Mouse (Mus musculus) MEL (cell line): ENCODE results near the gene Bphl. TPM values are rescaled to one million over a fixed set of nuclear protein-coding genes. Genes with fewer than 3 reads are reported as not detected.

ENCODE experiments used
- DNase-seq: peaks from one replicate; pipeline ENCODE4 v3.0.0; 2011; ENCODE audit warnings: low read depth, low spot score
- H3K27ac ChIP-seq: 2 replicates; pipeline ENCODE4 v1.5.1; 2012; ENCODE audit warnings: low read depth, mild to moderate bottlenecking, control low read depth, low read length, moderate library complexity; ENCODE audit not compliant: control insufficient read depth
- H3K27me3 ChIP-seq, 2 experiments: fragments of 150-350 bp in 1 of 2; sonication (generic) in 1 of 2; 2 replicates each; pipeline ENCODE4 v1.6.1; 2012; ENCODE audit warnings: low read length in 2 of 2, mild to moderate bottlenecking in 2 of 2, improper control_type of control experiment in 1 of 2, moderate library complexity in 1 of 2; ENCODE audit not compliant: insufficient read depth in 2 of 2, control insufficient read depth in 1 of 2
- H3K36me3 ChIP-seq, 2 experiments: 2 replicates each; pipeline ENCODE4 v1.6.1; 2012 to 2014; ENCODE audit warnings: low read length in 2 of 2, improper control_type of control experiment in 1 of 2, inconsistent platforms in 1 of 2, mild to moderate bottlenecking in 1 of 2; ENCODE audit not compliant: insufficient read depth in 2 of 2, control insufficient read depth in 1 of 2
- H3K4me1 ChIP-seq, 2 experiments: fragments of 150-350 bp in 1 of 2; sonication (generic) in 1 of 2; 2 replicates each; pipeline ENCODE4 v1.6.1; 2012; ENCODE audit warnings: low read length in 2 of 2, improper control_type of control experiment in 1 of 2, mild to moderate bottlenecking in 1 of 2; ENCODE audit not compliant: insufficient read depth in 2 of 2, control insufficient read depth in 1 of 2
- H3K4me3 ChIP-seq, 2 experiments: fragments of 150-350 bp in 1 of 2; sonication (generic) in 1 of 2; 2 replicates each; pipeline ENCODE4 v1.5.1; 2012; ENCODE audit warnings: low read depth in 2 of 2, low read length in 2 of 2, mild to moderate bottlenecking in 2 of 2, moderate library complexity in 2 of 2, control low read depth in 1 of 2, improper control_type of control experiment in 1 of 2; ENCODE audit not compliant: control insufficient read depth in 1 of 2, insufficient read depth in 1 of 2
- H3K79me2 ChIP-seq: 2 replicates; pipeline ENCODE4 v1.6.1; 2012; ENCODE audit warnings: mild to moderate bottlenecking, low read length, moderate library complexity; ENCODE audit not compliant: control insufficient read depth, poor library complexity, insufficient read depth
- H3K9ac ChIP-seq: 2 replicates; pipeline ENCODE4 v1.6.1; 2012; ENCODE audit warnings: low read depth, mild to moderate bottlenecking, control low read depth, low read length, moderate library complexity; ENCODE audit not compliant: control insufficient read depth, poor library complexity, severe bottlenecking
- H3K9me3 ChIP-seq: fragments of 150-350 bp; sonication (generic); replicated peaks from 2 replicates; pipeline ENCODE4 v1.6.1; 2012; ENCODE audit warnings: mild to moderate bottlenecking, low read length, improper control_type of control experiment, moderate library complexity; ENCODE audit not compliant: insufficient read depth
- BHLHE40 ChIP-seq: IDR thresholded peaks from 2 replicates; pipeline ENCODE4 v1.6.1; 2012; ENCODE audit warnings: low read depth, mild to moderate bottlenecking, inconsistent platforms, low read length, improper control_type of control experiment, borderline replicate concordance
- CHD1 ChIP-seq: IDR thresholded peaks from 2 replicates; pipeline ENCODE4 v1.6.1; 2012; ENCODE audit warnings: low read depth, mild to moderate bottlenecking, inconsistent platforms, low read length, improper control_type of control experiment
- CHD2 ChIP-seq: IDR thresholded peaks from 2 replicates; pipeline ENCODE4 v1.6.1; 2011; ENCODE audit warnings: low read length, improper control_type of control experiment
- ELF1 ChIP-seq: IDR thresholded peaks from 2 replicates; pipeline ENCODE4 v1.6.1; 2014; ENCODE audit warnings: low read depth, mild to moderate bottlenecking, inconsistent platforms, low read length, improper control_type of control experiment, moderate library complexity
- EP300 ChIP-seq, 2 experiments: IDR thresholded peaks; 2 replicates each; pipeline ENCODE4 v1.6.1; 2011; ENCODE audit warnings: improper control_type of control experiment in 2 of 2, low read length in 2 of 2, low read depth in 1 of 2, mild to moderate bottlenecking in 1 of 2
- ETS1 ChIP-seq: IDR thresholded peaks from 2 replicates; pipeline ENCODE4 v1.6.1; 2012; ENCODE audit warnings: low read depth, mild to moderate bottlenecking, inconsistent platforms, low read length, improper control_type of control experiment, moderate library complexity
- GABPA ChIP-seq: IDR thresholded peaks from 2 replicates; pipeline ENCODE4 v1.6.1; 2012; ENCODE audit warnings: low read depth, mild to moderate bottlenecking, inconsistent platforms, low read length, improper control_type of control experiment, moderate library complexity
- GATA1 ChIP-seq: IDR thresholded peaks from 2 replicates; pipeline ENCODE4 v1.6.1; 2011; ENCODE audit warnings: low read depth, low read length, improper control_type of control experiment
- HCFC1 ChIP-seq: IDR thresholded peaks from 2 replicates; pipeline ENCODE4 v1.6.1; 2012; ENCODE audit warnings: low read depth, mild to moderate bottlenecking, inconsistent platforms, low read length, improper control_type of control experiment, moderate library complexity
- KAT2A ChIP-seq: conservative IDR thresholded peaks from 2 replicates; pipeline ENCODE4 v1.6.1; 2012; ENCODE audit warnings: low read depth, low read length, improper control_type of control experiment, inconsistent platforms
- MAX ChIP-seq: IDR thresholded peaks from 2 replicates; pipeline ENCODE4 v1.6.1; 2011; ENCODE audit warnings: low read length, improper control_type of control experiment
- MXI1 ChIP-seq: IDR thresholded peaks from 2 replicates; pipeline ENCODE4 v1.6.1; 2011; ENCODE audit warnings: mild to moderate bottlenecking, low read depth, low read length, improper control_type of control experiment
- MYB ChIP-seq: IDR thresholded peaks from 2 replicates; pipeline ENCODE4 v1.6.1; 2011; ENCODE audit warnings: mild to moderate bottlenecking, low read depth, low read length, improper control_type of control experiment
- NELFE ChIP-seq: IDR thresholded peaks from 2 replicates; pipeline ENCODE4 v1.6.1; 2011; ENCODE audit warnings: low read depth, low read length, improper control_type of control experiment
- NRF1 ChIP-seq: IDR thresholded peaks from 2 replicates; pipeline ENCODE4 v1.6.1; 2014; ENCODE audit warnings: low read depth, mild to moderate bottlenecking, inconsistent platforms, low read length, improper control_type of control experiment, moderate library complexity; ENCODE audit not compliant: poor library complexity, insufficient read depth, severe bottlenecking
- POLR2AphosphoS2 ChIP-seq: IDR thresholded peaks from 2 replicates; pipeline ENCODE4 v1.6.1; 2011; ENCODE audit warnings: low read length, improper control_type of control experiment
- RCOR1 ChIP-seq: IDR thresholded peaks from 2 replicates; pipeline ENCODE4 v1.6.1; 2012; ENCODE audit warnings: low read depth, mild to moderate bottlenecking, inconsistent platforms, low read length, improper control_type of control experiment
- TBP ChIP-seq: IDR thresholded peaks from 2 replicates; pipeline ENCODE4 v1.8.0; 2011; ENCODE audit warnings: low read depth, low read length, improper control_type of control experiment
- TCF12 ChIP-seq: IDR thresholded peaks from 2 replicates; pipeline ENCODE4 v1.6.1; 2014; ENCODE audit warnings: low read depth, mild to moderate bottlenecking, inconsistent platforms, low read length, improper control_type of control experiment, moderate library complexity
- UBTF ChIP-seq: IDR thresholded peaks from 2 replicates; pipeline ENCODE4 v1.6.1; 2012; ENCODE audit warnings: low read depth, mild to moderate bottlenecking, inconsistent platforms, low read length, improper control_type of control experiment, moderate library complexity, borderline replicate concordance; ENCODE audit not compliant: insufficient read depth
- USF1 ChIP-seq: IDR thresholded peaks from 2 replicates; pipeline ENCODE4 v1.6.1; 2014; ENCODE audit warnings: low read depth, mild to moderate bottlenecking, inconsistent platforms, low read length, improper control_type of control experiment, moderate library complexity
- ZKSCAN1 ChIP-seq: IDR thresholded peaks from 2 replicates; pipeline ENCODE4 v1.6.1; 2012; ENCODE audit warnings: low read depth, mild to moderate bottlenecking, inconsistent platforms, low read length, improper control_type of control experiment, moderate library complexity
- ZNF384 ChIP-seq: IDR thresholded peaks from 2 replicates; pipeline ENCODE4 v1.6.1; 2012; ENCODE audit warnings: low read depth, mild to moderate bottlenecking, inconsistent platforms, low read length, improper control_type of control experiment
- polyA plus RNA-seq, 2 experiments: library from polyadenylated mRNA; stranded (reverse) in 1 of 2; unstranded in 1 of 2; fragments of >175 nt in 1 of 2; fragments of >200 nt in 1 of 2; gene quantifications; 2 replicates each; pipeline versions ENCODE4 v1.2.1 to v1.2.4; 2012; ENCODE audit warnings: low replicate concordance in 2 of 2, low read depth in 1 of 2; ENCODE audit not compliant: insufficient read length in 2 of 2, insufficient read depth in 1 of 2, missing spikeins in 1 of 2
- total RNA-seq: library from RNA; depleted of rRNA; stranded (reverse); fragments of 300-350 nt; gene quantifications from 2 replicates; pipeline ENCODE4 v1.2.3, GENCODE M21; 2012

Gene Bphl
- total and polyA plus RNA-seq, 3 experiments = 6.5 to 7.7 TPM; not detected in 1

GRCm38 (mm10) chr13:34119406-34119805 lies 82.0 kb downstream of the Bphl start:
- Histone ChIP-seq H3K9ac (no peak overlapping the region), H3K27me3 (no peaks in the 10 kb centered on the region), H3K4me1 (peaks cover 50 to 58% of the 10 kb centered on the region in 2 experiments), H3K79me2 (no peaks in the 10 kb centered on the region), H3K36me3 (peaks cover 0 to 52% of the 10 kb centered on the region in 2 experiments; a peak in 2 of 4 replicates), H3K27ac (peak overlapping the region; percentile 67), H3K4me3 (peak overlapping the region in 1 of 2 experiments; percentile 4; a peak in 1 of 4 replicates), H3K9me3 (no peaks in the 10 kb centered on the region)
- peak; percentile 68 for DNase-seq
- 0 out of 2 replicates have a peak, but pooled peaks have one; percentile 20 for TF ChIP-seq RCOR1
- TF ChIP-seq MYB = 0 out of 2 replicates have a peak, but pooled peaks have one; percentile 25
- no peak for TF ChIP-seq CHD2
- peak; percentile 55 to 61; a peak in 3 of 4 replicates for TF ChIP-seq EP300 (IDR thresholded peaks at IDR 0.05; ENCODE audit: low read depth in 1 of 2, low read length in 2 of 2)
- TF ChIP-seq NELFE = no peak
- no peak for TF ChIP-seq CHD1
- peak; percentile 91 for TF ChIP-seq TCF12
- peak; percentile 86 for TF ChIP-seq ETS1
- 0 out of 2 replicates have a peak, but pooled peaks have one; percentile 18 for TF ChIP-seq MXI1
- no peak for TF ChIP-seq HCFC1
- peak; percentile 72 for TF ChIP-seq GATA1

- H3K27me3 ChIP-seq = no peaks in the 10 kb centered on the region
- no peaks in the 10 kb centered on the region for H3K79me2 ChIP-seq
- H3K9me3 ChIP-seq = no peaks in the 10 kb centered on the region
- no peak for DNase-seq
- no peak overlapping the region for H3K9ac ChIP-seq
- peaks cover 0 to 48% of the 10 kb centered on the region in 2 experiments; a peak in 2 of 4 replicates for H3K36me3 ChIP-seq
- H3K4me1 ChIP-seq = peaks cover 44 to 52% of the 10 kb centered on the region in 2 experiments
- H3K27ac ChIP-seq = peak overlapping the region; percentile 22; the same call in 1 of the 2 replicates
- H3K4me3 ChIP-seq = no peak overlapping the region
- TF ChIP-seq MYB (no peak), NRF1 (no peak), KAT2A (no peak), EP300 (IDR thresholded peaks at IDR 0.05; ENCODE audit: low read depth in 1 of 2, low read length in 2 of 2) (no peak), USF1 (no peak), GABPA (no peak), ZNF384 (no peak), GATA1 (no peak), TBP (no peak), POLR2AphosphoS2 (no peak), UBTF (no peak), BHLHE40 (no peak), MAX (no peak), ELF1 (no peak), HCFC1 (no peak), ZKSCAN1 (no peak)
Measured at GRCm38 (mm10) chr13:34120536-34120935, 83.1 kb downstream of the Bphl start.
